Mouse (Mus musculus): ENCODE results near the gene Foxp2.

Foxp2 gene

DNA sequence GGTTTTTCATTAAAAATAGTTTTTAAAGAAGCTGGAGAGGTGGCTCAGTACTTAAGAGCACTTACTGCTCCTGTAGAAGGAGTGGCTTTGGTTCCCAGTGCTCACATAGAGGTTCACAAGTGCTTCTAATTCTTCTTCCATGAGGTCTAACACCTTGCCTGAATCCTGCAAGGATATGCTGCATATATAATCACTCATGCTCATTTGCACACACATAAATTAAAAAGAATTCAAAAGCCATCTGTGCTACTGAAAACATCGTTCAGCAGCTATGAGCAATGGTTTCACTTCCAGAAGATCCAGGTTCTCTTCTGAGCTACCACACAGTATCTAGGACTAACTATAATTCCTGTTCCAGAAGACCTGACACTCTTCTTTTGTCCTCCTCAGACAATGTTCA, 200.4 kb downstream of the Foxp2 start:
- no peak for DNase-seq (ENCODE audit: low spot score)

DNA sequence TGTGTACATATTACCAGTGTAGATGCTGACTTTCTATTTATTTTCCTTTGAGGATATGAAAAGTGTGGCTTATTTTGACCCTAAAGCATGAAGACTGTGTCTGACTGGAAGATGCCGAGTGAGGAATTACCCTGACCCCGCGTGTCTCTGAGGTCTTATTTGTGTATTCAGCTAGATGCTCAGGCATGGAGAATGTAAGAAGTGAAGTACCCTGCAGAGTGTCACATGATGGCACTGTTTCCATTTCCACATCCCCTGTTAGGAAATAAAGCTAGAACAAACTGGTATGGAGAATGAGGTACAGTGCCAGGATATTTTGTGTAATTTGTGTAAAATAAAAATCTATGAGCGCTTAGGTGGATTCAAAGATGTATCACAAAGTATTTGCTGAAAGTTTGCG, 219.8 kb downstream of the Foxp2 start:
- no peak for DNase-seq (ENCODE audit: low spot score)

DNA sequence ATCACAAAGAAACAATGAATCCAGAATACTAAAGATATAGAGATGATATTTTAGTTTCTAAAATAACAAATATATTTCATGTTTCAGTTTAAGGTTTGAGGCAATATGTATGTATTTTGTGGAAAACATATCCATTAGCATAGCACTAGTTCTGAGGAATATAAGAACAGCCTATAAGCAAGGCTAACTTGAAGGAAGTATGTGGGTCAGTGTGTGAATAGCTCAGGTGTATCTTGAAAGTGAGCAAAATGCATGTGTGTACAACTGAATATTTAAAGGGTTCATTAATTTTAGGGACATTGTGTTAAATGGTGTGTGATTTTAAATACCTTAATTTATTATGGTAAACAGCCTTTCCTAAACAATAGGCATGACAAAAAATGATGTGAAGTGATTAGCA, 220.2 kb downstream of the Foxp2 start:
- no peak for DNase-seq (ENCODE audit: low spot score)

DNA sequence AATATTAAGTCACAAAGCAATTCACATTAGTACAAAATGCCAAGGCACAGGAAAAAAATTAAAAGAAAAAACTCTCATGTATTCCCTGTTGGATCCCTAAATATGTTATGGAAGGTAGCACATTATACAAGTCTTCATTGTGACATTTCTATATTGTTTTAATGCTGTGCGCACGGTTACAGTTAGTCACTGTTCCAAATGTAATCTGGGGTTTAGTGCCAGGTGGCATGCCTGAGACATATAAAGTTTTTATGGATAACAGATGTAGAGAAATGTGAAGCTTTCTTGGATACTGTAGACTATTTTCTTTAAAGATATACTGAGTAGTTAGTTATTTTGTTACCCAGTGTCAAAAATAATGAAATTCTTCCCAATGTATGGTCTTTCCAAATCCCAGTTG, 229.0 kb downstream of the Foxp2 start:
- DNase-seq (ENCODE audit: low spot score): no peak

DNA sequence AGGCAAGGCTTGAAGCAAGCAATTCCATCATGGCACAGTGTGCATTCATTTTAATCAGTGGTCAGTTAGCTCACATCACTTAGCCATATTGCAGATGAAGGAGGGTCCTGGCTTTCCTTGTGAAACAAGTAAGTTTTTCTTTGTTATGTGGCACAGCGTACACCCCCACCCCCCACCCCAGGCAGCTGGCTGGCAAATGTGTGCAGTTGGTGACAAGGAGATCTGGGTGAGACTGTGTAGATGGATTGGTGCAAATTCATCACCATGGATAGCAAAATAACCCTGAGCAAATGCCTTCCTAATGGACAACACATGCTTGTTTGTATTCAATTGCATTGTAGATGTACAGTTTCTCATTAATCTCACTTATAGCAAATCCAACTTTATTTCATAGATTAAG, 240.9 kb downstream of the Foxp2 start:
- no peak for DNase-seq (ENCODE audit: low spot score)

DNA sequence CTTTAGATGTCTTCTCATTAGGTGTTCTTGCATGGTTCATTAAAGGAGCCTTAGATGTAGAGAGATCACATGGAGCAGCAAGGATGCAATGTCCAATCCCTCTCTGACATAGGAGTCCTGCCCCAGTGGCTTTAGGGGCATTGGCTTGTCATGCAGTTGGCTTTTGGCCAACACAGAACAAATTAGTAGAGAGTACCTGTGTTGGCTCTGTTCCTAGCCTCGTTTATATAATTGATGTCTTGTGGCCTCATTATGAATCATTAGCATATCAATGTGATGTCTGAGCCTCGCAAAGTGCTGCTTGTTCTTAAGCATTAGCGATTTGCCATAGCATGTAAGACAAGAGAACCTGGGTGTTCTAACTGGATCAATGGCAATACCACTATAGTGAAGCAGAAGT, 250.5 kb downstream of the Foxp2 start:
- no peak for DNase-seq (ENCODE audit: low spot score)

DNA sequence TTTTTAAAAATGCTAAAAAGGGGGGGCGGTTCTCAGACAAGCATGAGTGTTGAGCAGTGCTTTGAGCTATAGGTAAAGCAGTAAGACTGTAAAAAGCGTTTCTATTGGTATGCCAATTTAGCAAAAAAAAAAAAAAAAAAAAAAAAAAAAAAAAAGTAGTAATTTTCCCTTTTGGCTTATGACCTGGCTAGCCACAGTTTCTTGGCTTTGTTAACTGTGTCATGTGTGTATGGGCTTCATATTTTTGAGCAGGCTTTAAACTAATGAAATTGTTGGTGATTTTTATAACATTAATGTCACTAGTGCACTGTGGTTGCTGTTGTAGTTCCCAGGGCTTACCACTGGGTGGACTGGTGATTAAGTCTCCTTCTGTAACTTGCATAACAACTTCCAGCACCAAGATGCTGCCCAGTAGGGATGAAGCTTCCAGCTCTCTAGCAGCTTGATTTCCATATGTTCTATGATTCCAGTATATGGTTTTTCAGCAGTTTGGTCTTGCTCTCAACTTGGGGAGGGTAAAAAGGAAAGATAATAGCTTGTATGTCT, 262.4 kb downstream of the Foxp2 start:
- DNase-seq (ENCODE audit: low spot score): no peak

DNA sequence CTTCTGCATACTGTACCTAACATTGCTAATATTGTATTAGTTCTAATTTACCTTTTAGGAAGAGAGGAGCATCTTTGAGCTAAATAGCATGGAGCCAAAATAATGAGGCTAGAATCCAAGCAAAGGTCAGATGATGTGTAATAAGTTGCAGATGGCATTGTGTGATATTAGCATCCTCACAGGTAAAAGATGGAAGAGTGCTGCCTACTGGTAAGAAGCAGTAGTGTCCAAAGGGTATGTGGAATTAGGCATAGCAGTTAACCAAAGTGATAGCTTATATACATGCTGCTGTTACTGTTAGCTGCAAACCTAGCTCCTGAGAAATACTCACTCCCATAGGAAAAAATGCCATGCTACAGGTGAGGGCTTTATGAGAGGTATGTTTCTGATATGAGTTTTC, 275.6 kb downstream of the Foxp2 start:
- no peak for DNase-seq (ENCODE audit: low spot score)

DNA sequence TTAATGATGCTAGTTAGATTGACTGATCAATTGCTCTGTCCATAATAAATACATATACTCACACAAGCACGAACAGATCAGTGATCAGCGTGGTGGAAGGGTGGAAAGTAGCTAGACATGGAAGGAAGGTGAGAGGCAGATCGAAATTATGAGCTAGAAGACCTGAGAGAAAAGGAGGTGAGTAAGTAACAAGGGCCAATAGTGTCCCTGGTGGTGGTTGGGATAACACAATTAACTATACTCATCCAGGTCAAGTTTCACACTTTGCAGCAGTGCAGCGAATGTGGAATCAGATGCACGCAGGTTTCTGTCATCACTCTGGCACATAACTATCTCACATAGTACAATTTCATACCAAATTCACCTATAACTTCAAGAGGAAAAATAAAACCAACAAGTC, 291.7 kb downstream of the Foxp2 start:
- no peak for DNase-seq (ENCODE audit: low spot score)

DNA sequence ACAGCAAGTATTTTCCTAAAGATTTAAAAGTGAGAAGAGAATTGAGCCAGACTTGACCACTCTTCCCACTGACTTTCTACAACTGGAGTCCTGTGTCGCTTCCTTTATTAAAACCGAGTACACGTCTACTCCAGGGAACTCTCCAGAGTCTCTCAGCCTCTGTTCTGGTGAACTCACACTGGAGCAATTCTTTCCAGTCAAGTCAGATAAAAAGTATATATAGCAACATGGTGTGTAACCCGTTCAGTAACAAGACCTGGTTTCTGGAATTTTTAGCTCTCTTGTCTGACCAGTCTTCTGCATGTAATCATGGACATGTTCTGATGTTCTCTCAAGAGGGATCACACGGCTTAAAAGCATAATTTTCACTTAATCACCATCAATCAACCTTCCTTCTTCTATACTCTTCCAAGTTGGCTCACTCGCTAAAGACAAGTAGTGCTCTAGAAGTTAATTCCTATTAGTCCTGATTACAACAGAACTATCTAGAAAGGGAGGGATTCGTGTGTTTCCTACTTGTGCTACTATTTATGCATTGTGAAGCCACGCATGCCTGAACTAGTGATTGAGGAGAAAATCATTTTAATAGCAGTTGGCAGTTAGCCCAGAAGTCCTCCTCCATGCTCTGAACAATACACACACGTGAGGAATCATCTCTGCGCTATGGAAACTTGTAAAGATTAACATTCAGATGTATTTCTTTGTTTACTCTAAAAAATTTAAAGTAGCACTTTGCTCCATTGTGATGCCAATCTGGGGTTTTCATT, 341.2 kb downstream of the Foxp2 start:
- no peak for DNase-seq (ENCODE audit: low spot score)

DNA sequence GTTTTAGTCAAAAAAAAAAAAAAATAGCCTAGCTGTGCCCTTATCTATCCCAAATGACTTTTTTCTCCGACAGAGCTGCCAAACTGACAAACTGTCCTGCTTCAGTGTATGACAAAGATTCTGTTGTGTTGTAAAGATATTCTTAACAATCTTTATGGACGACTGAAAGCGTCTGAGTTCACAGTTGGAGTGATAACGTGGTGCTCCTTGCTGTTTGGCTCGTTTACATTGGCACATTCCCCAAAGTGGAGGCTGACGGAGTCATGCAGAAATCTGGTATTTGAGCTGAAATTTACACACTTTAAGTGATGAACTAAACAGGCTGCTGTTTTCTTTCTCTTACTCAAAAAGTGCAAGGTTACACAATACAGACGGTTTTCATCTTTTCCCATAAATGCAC, 356.2 kb downstream of the Foxp2 start:
- DNase-seq (ENCODE audit: low spot score): peak; percentile 0

DNA sequence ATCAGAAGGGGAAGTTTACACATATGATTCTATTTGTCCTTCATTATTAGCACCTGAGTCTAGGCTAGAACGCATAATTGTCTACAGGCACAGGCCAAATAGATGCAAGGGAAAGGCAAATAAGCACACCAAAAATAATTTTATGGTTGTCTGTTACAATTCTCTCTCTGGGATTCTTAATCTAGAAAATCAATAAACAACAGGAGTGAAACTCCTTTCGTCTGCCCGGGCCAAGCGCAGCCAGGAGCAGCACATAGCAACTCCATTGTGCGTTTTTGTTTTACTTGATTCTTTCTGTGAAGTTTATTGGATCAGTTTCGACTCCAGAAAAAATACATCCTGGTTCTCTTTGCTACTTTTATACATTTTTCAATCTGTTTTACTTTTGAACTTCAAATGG, 356.7 kb downstream of the Foxp2 start:
- DNase-seq (ENCODE audit: low spot score): no peak

DNA sequence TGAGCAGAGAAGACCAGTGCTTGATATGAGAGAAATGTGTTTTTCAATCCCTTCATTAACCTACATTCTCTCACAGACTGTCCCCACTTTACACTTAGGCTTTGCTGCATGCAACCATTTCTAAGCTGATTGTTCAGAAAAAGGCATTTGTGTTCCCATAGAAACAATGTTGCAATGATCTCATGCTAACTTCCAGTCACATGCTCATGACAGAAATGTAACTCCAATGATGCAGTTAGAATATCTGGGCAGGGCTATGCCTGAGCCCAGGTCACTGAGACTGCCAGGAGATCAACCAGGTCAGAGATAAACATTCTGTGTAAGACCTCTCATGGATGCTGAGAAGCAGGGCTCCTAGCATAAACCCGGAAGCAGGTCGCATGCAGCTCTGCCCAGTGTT, 367.0 kb downstream of the Foxp2 start:
- DNase-seq (ENCODE audit: low spot score): no peak

DNA sequence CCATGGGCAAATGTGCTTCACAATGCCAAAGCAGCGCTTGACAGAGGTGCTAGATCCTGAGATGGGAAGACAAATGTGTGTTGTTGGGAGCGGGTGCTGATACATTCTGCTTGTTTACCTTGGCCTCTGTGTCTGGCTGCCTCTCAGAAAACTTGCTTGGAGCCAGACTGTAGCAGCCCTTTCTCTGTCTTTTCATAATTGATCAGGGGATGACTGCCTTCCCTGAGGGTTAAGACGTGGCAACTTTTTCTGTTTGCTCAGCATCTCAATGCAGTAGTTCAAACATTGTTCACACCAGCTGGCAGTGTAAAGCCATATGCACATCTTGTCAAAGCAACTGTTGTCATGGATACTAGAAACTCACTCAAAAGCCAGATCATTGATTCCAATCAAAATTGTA, 384.1 kb downstream of the Foxp2 start:
- no peak for DNase-seq (ENCODE audit: low spot score)

DNA sequence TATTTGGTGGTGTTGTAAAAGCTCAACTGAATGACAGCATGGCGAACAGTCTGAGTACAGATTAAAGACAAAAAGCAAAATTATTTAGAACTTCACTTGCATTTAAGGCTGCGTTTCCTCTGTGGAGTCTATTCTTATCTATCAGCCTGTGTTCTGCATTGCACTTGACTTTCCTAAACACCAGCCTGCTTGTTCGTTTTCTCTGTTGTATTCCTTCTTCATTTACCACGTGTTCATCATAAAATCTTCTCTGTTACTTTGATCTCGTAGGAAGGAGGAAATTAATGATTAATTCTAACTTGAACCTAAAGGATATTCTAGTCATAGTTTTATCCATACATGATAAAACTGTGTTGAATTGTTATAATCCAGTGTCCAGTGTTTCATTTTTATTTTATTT, 392.9 kb downstream of the Foxp2 start:
- DNase-seq (ENCODE audit: low spot score): no peak

DNA sequence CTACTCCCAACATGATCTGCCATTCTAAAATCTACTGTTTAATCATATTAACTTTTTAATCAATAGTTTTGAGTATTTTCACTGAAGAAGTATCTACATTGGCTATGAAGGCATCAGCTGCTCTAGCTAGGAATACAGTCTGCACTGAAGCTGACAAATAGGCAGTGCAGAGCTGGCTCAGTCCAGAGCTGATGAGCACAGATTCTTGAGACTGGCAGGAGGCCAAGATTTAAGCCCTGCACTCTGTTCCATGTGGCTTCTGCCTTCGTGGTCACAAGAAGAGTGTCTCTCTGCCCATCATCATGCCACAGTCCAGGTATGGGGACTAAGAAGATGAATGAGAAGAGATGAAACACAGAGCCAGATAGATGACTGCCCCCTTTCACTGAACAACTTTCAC, 398.1 kb downstream of the Foxp2 start:
- DNase-seq (ENCODE audit: low spot score): no peak

DNA sequence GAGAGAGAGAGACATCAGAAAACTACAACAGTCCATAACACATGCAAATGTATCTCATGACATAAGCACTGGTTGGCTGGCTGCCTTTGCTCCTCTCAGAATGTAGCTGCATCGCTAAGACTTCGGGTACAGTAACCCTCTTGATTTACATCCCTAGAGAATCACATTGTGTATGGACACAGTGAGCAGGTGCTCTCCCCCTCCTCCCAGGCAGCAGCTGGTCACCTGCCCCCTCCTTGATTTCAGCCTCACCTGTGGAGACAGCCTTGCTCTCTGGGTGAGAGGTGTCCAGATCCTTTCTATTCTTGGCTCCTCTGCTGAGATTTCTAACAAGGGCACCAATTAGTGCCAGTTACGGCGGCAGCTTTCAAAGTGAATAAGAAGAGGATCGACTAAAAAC, 409.5 kb downstream of the Foxp2 start:
- no peak for DNase-seq (ENCODE audit: low spot score)

DNA sequence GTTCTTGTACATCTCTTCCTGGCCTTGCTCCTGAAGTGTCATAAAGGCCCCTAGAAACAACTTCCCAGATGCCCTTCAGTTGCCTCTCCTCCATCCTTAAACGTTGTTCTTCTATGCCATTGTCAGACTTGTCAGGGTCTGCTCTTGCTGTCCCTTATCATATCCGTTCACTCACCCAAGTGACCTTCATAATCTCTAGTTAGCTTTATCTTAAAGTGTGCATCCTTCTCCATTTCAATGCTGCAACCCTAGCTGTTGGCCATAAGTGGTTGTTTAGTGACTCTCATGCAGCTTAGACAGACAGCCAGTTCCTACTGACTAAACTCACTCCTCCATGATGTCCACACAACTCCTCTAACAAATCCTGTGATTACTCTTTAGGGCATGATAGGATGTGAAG, 415.8 kb downstream of the Foxp2 start:
- no peak for DNase-seq (ENCODE audit: low spot score)

DNA sequence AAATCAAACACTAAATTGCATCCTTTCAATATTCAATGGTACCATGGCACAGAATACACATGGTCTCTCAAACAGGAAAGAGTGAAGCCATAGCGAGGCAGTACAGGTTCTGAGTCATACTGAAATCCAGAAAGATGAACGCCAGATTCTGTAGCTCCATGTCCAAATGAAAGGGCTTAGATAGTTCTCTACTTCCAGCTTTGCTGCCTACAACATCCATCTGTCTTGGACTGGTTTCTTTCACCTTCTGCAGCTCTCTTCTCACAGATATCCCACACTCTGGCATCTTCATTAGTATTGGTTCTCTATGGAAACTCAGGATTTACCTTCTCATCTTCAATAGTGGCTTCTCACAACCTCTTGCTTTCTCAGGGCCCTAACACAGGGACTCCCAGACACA, 417.2 kb downstream of the Foxp2 start:
- no peak for DNase-seq (ENCODE audit: low spot score)

DNA sequence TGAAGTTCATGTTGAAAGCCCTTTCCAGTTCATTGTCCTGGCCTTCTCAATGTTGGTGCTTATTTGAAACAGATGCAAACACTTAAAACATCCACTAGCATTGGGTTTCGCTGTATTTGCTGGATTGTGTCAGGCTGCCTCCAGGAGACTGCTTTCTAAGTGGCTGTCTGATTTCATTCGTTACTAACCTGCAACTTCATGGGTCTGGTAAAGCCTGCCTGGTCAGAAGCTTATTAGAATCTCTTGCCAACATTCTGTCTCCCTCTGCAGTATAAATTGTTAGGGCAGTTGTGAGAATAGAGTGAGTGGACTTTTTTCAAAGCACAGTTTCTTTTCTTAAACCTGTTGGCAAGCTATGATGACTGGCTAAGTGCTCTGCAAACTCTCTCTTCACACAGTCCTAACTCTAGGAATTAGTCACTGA, 420.4 kb downstream of the Foxp2 start:
- no peak for DNase-seq (ENCODE audit: low spot score)

DNA sequence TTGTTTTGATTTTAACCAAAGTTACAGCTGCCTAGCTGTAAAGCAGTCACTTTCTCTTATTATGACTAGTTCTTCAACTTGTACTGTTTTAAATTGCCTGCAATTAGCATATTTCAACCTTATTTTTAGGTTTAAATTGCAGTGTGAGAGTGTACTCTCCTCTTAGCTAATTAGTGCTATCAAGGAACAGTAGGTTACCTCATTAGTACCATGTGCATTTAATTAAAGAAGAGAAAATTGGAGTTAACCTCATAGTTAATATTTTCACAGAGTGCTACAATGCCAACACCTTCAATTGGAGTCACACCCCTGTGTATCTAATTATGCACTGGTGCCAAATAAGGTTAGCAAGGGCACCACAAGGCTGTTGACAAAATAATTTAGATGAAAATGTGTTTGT, 421.9 kb downstream of the Foxp2 start:
- no peak for DNase-seq (ENCODE audit: low spot score)

DNA sequence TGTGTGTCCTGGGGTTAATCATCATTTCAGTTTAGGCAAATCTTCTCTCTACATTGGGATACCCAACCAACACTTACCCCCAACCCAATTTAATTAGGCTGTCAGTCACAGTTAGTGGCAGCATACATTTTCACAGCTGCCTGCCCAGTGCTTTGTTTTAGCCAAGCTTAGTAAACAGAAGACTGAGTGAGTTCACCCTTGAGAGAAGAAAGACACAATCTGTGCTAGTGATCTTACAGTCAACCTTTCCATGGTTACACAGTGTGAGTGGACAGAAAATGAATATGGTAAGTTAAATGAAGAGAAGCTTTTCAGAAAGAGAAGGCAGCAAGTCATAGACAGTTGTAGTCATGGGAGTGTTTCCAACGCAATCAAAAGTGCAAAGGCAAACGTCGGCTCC, 446.6 kb downstream of the Foxp2 start:
- no peak for DNase-seq (ENCODE audit: low spot score)

DNA sequence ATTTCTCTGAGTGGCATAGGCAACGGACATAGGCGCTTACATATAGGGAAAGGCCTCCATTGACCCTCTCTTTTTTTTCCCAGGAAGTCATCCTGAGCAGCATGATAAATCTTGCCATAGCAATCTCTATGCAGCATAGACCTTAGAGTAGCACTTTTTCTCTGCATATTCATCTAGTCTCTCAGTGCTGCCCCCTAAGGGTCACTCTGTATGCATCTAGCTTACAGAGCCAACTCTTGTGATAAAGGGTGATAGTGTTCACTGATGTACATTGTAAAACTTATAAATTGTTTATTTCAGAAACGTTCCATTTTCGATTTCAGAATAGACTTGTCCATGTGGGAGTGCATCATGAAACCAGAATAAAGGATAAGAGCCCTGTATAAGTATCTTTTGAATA, 454.7 kb downstream of the Foxp2 start:
- no peak for DNase-seq (ENCODE audit: low spot score)

DNA sequence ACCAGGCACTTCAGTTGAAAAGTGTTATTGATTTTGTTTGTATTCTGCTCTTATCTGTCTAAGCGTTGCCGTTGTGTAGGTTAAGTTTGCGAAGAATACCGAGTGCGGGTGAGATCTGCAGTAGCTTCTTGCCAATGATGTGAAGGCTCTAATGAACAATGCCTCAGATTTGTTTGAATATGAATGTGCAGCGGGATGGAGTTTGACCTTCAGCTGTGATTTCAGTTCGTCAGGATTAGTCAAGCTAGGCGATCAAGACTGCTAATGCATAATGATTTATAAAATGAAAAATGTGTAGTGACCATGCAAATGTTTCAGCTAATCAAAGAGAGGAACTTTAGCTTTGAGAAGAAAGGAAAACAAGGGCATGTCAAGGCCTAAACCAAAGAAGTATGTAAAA, 469.1 kb downstream of the Foxp2 start:
- no peak for DNase-seq (ENCODE audit: low spot score)

Data from layer of hippocampus, adult 9-10 months (tissue).